8 mouse cellular contexts compared by ENCODE assay signal in genomic region chr19:46878346-46878745, GRCm38 (mm10).
DNase-seq lines count a peak whose midpoint lies in the region; ATAC-seq lines count a peak whose summit lies in the region.

No protein-coding gene starts in this region.

- peak; percentile 58 to 59 for DNase-seq in frontal cortex, postnatal 10 days (ENCODE audit: low spot score in 2 of 2)
- peak; percentile 48 for DNase-seq in 416B (ENCODE audit: low read depth)
- DNase-seq in adrenal gland, postnatal 36 days = peak; percentile 78
- DNase-seq in gastrocnemius, postnatal 25 days = peak; percentile 47
- DNase-seq in layer of hippocampus, adult 9-10 months (ENCODE audit: low spot score) = peak; percentile 43
- peak; percentile 52 for DNase-seq in yolk sac, embryonic 10.5 days (ENCODE audit: low spot score)

- no peak for ATAC-seq in frontal cortex, adult (ENCODE audit: low TSS enrichment)
- ATAC-seq in neutrophil, adult 5-6 weeks (ENCODE audit: extremely low read depth, insufficient number of reproducible peaks, low FRiP score, poor library complexity, severe bottlenecking) = peak; percentile 39; the same call in 1 of the 2 replicates
